Mouse (Mus musculus): Measurements from ENCODE around the gene Mfsd11.

DNA sequence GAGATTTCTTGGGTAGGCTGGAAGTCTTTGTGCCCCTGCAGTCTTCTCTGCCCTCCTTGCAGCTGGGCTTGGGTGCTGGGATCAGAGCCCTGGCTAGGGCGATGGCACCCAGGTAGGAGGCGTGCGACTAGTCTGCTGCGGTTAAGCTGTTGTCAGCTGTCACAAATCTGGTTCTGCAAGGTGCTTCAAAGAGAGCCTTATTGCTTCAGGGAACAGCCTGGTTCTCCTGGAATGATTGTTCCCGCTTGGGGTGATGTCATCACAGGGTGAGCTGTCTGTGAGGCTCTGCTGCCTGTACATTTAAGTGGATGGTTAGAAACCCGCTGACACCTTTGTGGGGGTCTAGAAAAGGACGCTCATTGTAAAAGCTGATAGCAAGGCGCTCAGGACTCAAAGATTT is 17.0 kb downstream of the Mfsd11 start:
- no peak for TF ChIP-seq HCFC1 (IDR thresholded peaks at IDR 0.05; ENCODE audit: borderline replicate concordance, insufficient read depth, low read length)
- TF ChIP-seq MAFK (IDR thresholded peaks at IDR 0.05; ENCODE audit: insufficient read depth, low read depth, low read length): no peak
- TF ChIP-seq ZNF384 (IDR thresholded peaks at IDR 0.05; ENCODE audit: low read depth, low read length): no peak
